Mouse (Mus musculus) olfactory bulb, adult 2 months (tissue): ENCODE data around the gene Plau.

Experiments used
- CTCF ChIP-seq: fragments of 200-500 bp; IDR thresholded peaks from 2 replicates; pipeline ENCODE4 v1.5.1; 2012; ENCODE audit warnings: low read depth, mild to moderate bottlenecking, low read length, moderate library complexity; ENCODE audit not compliant: insufficient read depth
- POLR2A ChIP-seq: fragments of 200-500 bp; IDR thresholded peaks from 2 replicates; pipeline ENCODE4 v1.6.1; 2012; ENCODE audit warnings: mild to moderate bottlenecking, low read depth, low read length, moderate library complexity; ENCODE audit not compliant: insufficient read depth

- no peak for TF ChIP-seq CTCF
- TF ChIP-seq POLR2A = no peak
These were observed 9.4 kb upstream of the Plau start for GRCm38 (mm10) chr14:20827061-20827460.
